Mouse (Mus musculus) CD4-positive helper T cell, adult 2 months (primary cell): ENCODE measurements around the gene Amy1.
"Not testable (repeated sequence)": the region's sequence is repeated elsewhere in the genome, so short reads cannot be mapped to it uniquely, and the experiment has no call there.

Experiments used
- DNase-seq: peaks from one replicate; pipeline ENCODE4 v3.0.0-alpha.2; 2012; ENCODE audit warnings: low read depth, missing footprints, low spot score

Amy1 gene

GRCm38 (mm10) chr3:113606599-113606998, at the start of gene Amy1:
Gene Amy1, minus strand, starts transcription at chr3:113606699.
- no peak for DNase-seq

DNA sequence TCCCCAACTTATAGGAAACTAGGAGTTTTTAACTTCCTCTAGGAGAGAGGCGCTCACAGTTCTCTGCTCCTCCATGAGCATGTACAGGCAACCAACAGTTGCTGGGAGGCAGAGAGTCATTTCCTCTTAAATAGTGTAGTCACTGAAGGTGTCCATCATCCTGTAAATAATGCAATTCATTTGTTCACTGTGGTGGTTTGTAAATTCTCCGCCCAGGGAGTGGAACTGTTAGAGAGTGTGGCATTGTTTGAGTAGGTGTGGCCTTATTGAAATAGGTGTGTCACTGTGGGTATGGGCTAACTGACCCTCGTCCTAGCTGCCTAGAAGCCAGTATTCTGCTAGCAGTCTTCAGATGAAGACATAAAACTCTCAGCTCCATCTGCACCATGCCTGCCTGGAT, 47.8 kb upstream of the Amy1 start:
- no peak for DNase-seq

- not testable (repeated sequence) for DNase-seq
Observed at GRCm38 (mm10) chr3:113651386-113651785, 44.9 kb upstream of the Amy1 start.

- DNase-seq: no peak
Observed at GRCm38 (mm10) chr3:113639545-113639944, 33.0 kb upstream of the Amy1 start.

DNA sequence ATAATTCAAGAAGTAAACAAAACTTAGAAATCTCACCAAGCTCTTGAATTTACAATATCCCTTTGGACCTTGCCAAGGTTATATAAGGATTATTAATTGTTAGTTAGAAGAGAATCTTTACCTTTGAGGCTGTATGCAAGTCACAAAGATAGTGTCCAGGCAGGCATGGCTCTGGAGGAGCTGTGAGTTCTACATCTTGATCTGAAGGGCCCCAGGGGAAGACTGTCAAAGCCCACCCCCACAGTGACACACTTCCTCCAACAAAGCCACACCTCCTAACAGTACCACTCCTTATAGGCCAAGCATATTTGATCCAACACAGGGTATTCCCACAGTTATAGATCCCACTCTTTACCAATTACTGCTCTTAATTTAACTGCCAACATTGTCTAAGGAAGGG, 27.7 kb upstream of the Amy1 start:
- DNase-seq: no peak

DNA sequence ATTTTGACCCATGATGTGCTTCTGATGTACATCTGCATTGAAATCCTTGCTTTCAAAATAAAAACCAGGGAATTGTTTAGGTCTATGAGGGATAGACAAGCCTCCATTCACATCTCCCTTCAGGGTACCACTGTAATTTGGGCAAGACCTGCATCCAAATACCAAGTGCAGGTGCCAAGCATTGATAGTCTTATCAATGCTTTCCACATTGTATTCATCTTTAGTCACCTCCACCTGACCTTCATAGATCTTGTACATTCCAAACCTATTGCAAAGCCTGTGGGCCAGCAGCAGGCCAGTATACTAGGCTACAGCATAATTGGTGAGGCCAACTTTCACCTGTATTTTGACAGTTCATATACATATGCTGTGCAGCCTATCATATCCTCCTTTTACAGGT, 25.1 kb upstream of the Amy1 start:
- DNase-seq: no peak

- DNase-seq: peak; percentile 59
Observed at GRCm38 (mm10) chr3:113630564-113630963, 24.1 kb upstream of the Amy1 start.

DNA sequence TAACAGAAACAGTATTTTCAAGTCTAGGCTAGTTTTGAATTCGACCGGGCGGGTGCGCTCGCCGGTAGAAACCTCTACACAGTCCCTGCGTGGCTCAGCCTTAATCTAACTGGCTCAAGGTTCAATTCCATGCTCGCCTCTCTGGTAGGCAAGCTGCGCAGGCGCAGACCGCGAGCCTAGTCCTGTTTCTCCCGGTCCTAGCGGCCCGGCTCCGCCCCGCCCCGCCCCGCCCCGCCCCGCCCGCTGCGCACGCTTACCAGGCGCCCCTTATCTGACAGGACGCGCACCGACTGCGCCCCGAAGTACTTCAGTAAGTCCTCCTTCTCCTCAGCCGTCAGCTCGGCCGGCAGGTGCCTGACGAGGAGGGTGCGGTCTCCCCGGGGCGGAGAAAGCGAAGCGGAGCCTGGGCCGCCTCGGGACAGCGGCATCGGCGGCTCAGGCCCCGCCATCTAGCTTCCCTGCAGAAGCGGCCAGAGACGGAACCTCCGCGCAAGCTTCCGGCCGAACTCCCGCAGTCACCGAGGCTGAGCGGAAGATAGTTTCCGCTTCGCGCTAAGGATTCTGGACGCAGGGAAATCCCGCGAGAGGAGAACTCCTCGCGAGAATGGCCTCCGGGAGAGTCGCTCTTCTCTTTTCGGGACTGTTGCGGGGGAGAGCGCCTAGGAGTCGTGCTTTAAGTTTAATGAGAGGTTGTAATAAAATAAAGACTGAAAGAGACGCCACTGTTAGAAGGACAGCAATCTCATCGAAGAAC, 23.3 kb upstream of the Amy1 start, which contains the start of gene Rnpc3:
Rnpc3 (minus strand) TSS at position 544 of the 754 bp plus-strand sequence.
- DNase-seq: peak; percentile 97

DNA sequence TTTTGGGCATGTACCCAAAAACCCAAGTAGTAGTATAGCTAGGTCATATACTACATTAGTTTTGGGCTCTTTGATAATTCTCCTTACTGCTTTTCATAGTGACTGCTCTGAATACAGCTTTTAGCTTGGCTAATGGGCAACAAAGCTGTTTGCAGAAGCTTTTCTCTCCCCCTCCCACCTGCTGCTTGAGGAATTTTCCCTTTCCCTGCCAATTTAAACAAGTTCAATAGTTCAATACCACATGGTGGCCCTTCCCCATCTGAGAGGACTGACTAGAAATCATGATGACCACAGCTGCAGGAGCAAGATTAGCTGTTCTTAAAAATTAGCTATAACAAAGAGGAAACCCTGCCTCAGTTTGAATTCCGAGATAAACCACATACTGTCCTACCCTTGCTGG, 15.7 kb downstream of the Amy1 start:
- no peak for DNase-seq

- no peak for DNase-seq
Observed at GRCm38 (mm10) chr3:113574578-113574977, 31.9 kb downstream of the Amy1 start.

DNA sequence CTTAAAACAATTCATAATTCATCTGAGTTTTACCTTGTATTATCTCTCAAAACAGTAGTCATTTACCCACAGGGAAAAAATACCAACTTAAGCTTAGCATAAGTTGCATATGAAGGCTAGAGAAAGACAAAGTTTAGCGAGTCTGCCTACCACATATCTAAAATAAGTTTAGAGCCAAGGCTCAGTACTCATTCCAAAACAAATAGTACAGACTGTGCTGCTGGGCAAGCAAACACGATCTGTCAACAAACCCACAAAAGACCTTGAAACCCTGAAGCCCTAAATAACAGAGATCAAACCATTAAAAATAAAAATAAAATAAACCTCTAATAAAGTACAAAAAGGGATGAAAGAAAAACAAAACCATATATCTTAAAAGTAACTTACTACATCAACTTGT, 32.4 kb downstream of the Amy1 start:
- no peak for DNase-seq

DNA sequence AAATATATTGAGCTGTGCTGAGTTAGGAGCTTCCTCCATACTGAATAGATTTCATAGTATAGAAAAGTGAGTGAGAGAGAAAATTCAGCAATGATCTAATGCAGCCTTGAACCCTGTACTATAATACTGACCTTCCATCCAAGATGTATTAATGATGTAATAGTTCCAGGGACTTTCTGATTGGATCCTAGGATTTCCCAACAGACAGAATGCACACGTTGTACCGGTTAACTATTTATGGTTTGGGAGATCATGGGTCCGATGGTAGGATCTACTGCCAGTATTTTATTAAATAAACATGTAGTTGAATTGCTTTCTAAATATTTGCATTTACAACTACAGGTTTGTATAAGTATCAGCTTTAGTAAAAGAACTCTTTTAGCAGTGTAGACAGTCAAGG, 34.3 kb downstream of the Amy1 start:
- no peak for DNase-seq

GRCm38 (mm10) chr3:113539692-113540091, 66.8 kb downstream of the Amy1 start:
- DNase-seq: no peak

DNA sequence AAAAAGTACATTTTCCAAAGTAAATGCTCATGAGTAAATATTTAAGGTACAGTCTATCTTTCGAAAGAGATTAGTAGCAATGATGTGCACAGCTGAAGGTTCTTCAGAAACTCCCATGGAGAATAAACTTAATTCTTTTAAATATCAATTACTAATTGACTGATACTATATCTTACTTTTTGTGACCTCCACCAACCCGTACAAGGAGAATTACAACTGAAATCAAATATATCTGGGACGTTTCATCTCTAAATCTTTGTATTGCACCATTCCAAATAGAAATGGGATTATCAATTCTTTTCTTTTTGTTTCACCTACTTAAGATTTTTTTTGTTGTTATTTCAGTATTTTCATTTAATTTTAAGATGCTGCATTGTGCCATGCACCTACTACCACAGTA, 74.2 kb downstream of the Amy1 start, which contains the start of gene Amy2a1:
Amy2a1 (minus strand) TSS at position 101 of the 400 bp plus-strand sequence.
- not testable (repeated sequence) for DNase-seq
